Mouse (Mus musculus): ENCODE data around the gene Asb8. TPM values are rescaled to one million over a fixed set of nuclear protein-coding genes. Genes with fewer than 3 reads are reported as not detected.

The Asb8 gene
- polyA plus RNA-seq, 1 experiment from 2014 or later, result 109 TPM

- Histone ChIP-seq H3K4me1 (ENCODE audit: control insufficient read depth in 2 of 2, insufficient read depth in 2 of 2, low read length in 2 of 2) (peaks cover 5 to 38% of the 10 kb centered on the region in 2 experiments; a peak in 3 of 4 replicates), H3K9me3 (ENCODE audit: control insufficient read depth, low read length) (no peaks in the 10 kb centered on the region), H3K27ac (replicated peaks in 1 of 2; ENCODE audit: control insufficient read depth in 1 of 2, insufficient read depth in 1 of 2, low read depth in 2 of 2, low read length in 2 of 2) (peak overlapping the region in 1 of 2 experiments; percentile 24; a peak in 1 of 4 replicates), H3K36me3 (ENCODE audit: control insufficient read depth, insufficient read depth, low read length) (peaks cover 60% of the 10 kb centered on the region), H3K4me2 (ENCODE audit: low read length) (no peak overlapping the region), H3K9ac (ENCODE audit: low read length) (no peak overlapping the region), H3K4me3 (ENCODE audit: control insufficient read depth in 1 of 2, insufficient read depth in 1 of 2, low read depth in 1 of 2, low read length in 2 of 2) (no peak overlapping the region), H3K27me3 (ENCODE audit: control insufficient read depth, insufficient read depth, low read length) (no peaks in the 10 kb centered on the region)
- no peak for ATAC-seq (ENCODE audit: insufficient number of reproducible peaks, insufficient read depth, low FRiP score, low read depth)
- 79% methylated on average over 10 of the region's 10 CpGs for WGBS
These were observed 50.3 kb downstream of the Asb8 start for GRCm38 (mm10) chr15:98114852-98115778.

GRCm38 (mm10) chr15:98114098-98114851, 51.1 kb downstream of the Asb8 start:
- peak overlapping the region in 1 of 2 experiments; percentile 24; a peak in 1 of 4 replicates for H3K27ac ChIP-seq (replicated peaks in 1 of 2; ENCODE audit: control insufficient read depth in 1 of 2, insufficient read depth in 1 of 2, low read depth in 2 of 2, low read length in 2 of 2)
- no peaks in the 10 kb centered on the region for H3K27me3 ChIP-seq (ENCODE audit: control insufficient read depth, insufficient read depth, low read length)
- H3K36me3 ChIP-seq (ENCODE audit: control insufficient read depth, insufficient read depth, low read length), result peaks cover 51% of the 10 kb centered on the region
- H3K4me3 ChIP-seq (ENCODE audit: control insufficient read depth in 1 of 2, insufficient read depth in 1 of 2, low read depth in 1 of 2, low read length in 2 of 2), result no peak overlapping the region
- H3K4me1 ChIP-seq (ENCODE audit: control insufficient read depth in 2 of 2, insufficient read depth in 2 of 2, low read length in 2 of 2), result peaks cover 9 to 44% of the 10 kb centered on the region in 2 experiments; a peak in 3 of 4 replicates
- H3K4me2 ChIP-seq (ENCODE audit: low read length), result no peak overlapping the region
- 82% methylated on average over 10 of the region's 10 CpGs for WGBS
- no peak for ATAC-seq (ENCODE audit: insufficient number of reproducible peaks, insufficient read depth, low FRiP score, low read depth)
- no peak overlapping the region for H3K9ac ChIP-seq (ENCODE audit: low read length)
- no peaks in the 10 kb centered on the region for H3K9me3 ChIP-seq (ENCODE audit: control insufficient read depth, low read length)

GRCm38 (mm10) chr15:98111791-98112190, 53.6 kb downstream of the Asb8 start:
- peaks cover 29% of the 10 kb centered on the region for H3K36me3 ChIP-seq (ENCODE audit: control insufficient read depth, insufficient read depth, low read length)
- no peaks in the 10 kb centered on the region for H3K9me3 ChIP-seq (ENCODE audit: control insufficient read depth, low read length)
- peak overlapping the region in 1 of 2 experiments; percentile 29; a peak in 1 of 4 replicates for H3K27ac ChIP-seq (replicated peaks in 1 of 2; ENCODE audit: control insufficient read depth in 1 of 2, insufficient read depth in 1 of 2, low read depth in 2 of 2, low read length in 2 of 2)
- H3K4me3 ChIP-seq (ENCODE audit: control insufficient read depth in 1 of 2, insufficient read depth in 1 of 2, low read depth in 1 of 2, low read length in 2 of 2), result no peak overlapping the region
- peaks cover 14 to 55% of the 10 kb centered on the region in 2 experiments for H3K4me1 ChIP-seq (ENCODE audit: control insufficient read depth in 2 of 2, insufficient read depth in 2 of 2, low read length in 2 of 2)
- ATAC-seq (ENCODE audit: insufficient number of reproducible peaks, insufficient read depth, low FRiP score, low read depth), result peak; percentile 47
- no peak overlapping the region for H3K9ac ChIP-seq (ENCODE audit: low read length)
- WGBS, result 50% methylated on average over 5 of the region's 5 CpGs
- 0 out of 2 replicates have a peak overlapping the region, but pooled peaks have one; percentile 17 for H3K4me2 ChIP-seq (ENCODE audit: low read length)
- no peaks in the 10 kb centered on the region for H3K27me3 ChIP-seq (ENCODE audit: control insufficient read depth, insufficient read depth, low read length)

- peaks cover 13% of the 10 kb centered on the region for H3K36me3 ChIP-seq (ENCODE audit: control insufficient read depth, insufficient read depth, low read length)
- H3K9ac ChIP-seq (ENCODE audit: low read length), result peak overlapping the region; percentile 90
- peak overlapping the region; percentile 78 for H3K4me2 ChIP-seq (ENCODE audit: low read length)
- ATAC-seq (ENCODE audit: insufficient number of reproducible peaks, insufficient read depth, low FRiP score, low read depth), result peak; percentile 82
- H3K9me3 ChIP-seq (ENCODE audit: control insufficient read depth, low read length), result no peaks in the 10 kb centered on the region
- 1% methylated on average over 36 of the region's 37 CpGs for WGBS
- H3K4me1 ChIP-seq (ENCODE audit: control insufficient read depth in 2 of 2, insufficient read depth in 2 of 2, low read length in 2 of 2), result peaks cover 12 to 37% of the 10 kb centered on the region in 2 experiments
- 0 out of 2 replicates have a peak, but pooled peaks cover 5% of the 10 kb centered on the region for H3K27me3 ChIP-seq (ENCODE audit: control insufficient read depth, insufficient read depth, low read length)
- H3K27ac ChIP-seq (replicated peaks in 1 of 2; ENCODE audit: control insufficient read depth in 1 of 2, insufficient read depth in 1 of 2, low read depth in 2 of 2, low read length in 2 of 2), result peak overlapping the region; percentile 82 to 84
- peak overlapping the region; percentile 81 to 82 for H3K4me3 ChIP-seq (ENCODE audit: control insufficient read depth in 1 of 2, insufficient read depth in 1 of 2, low read depth in 1 of 2, low read length in 2 of 2)
These were observed 56.9 kb downstream of the Asb8 start for GRCm38 (mm10) chr15:98108297-98109152.

- Histone ChIP-seq H3K27me3 (ENCODE audit: control insufficient read depth, insufficient read depth, low read length) (0 out of 2 replicates have a peak, but pooled peaks cover 5% of the 10 kb centered on the region), H3K4me3 (ENCODE audit: control insufficient read depth in 1 of 2, insufficient read depth in 1 of 2, low read depth in 1 of 2, low read length in 2 of 2) (peak overlapping the region; percentile 81 to 82), H3K4me2 (ENCODE audit: low read length) (peak overlapping the region; percentile 78), H3K9me3 (ENCODE audit: control insufficient read depth, low read length) (no peaks in the 10 kb centered on the region), H3K4me1 (ENCODE audit: control insufficient read depth in 2 of 2, insufficient read depth in 2 of 2, low read length in 2 of 2) (peaks cover 12 to 37% of the 10 kb centered on the region in 2 experiments), H3K27ac (replicated peaks in 1 of 2; ENCODE audit: control insufficient read depth in 1 of 2, insufficient read depth in 1 of 2, low read depth in 2 of 2, low read length in 2 of 2) (peak overlapping the region in 1 of 2 experiments; percentile 82; a peak in 1 of 4 replicates), H3K9ac (ENCODE audit: low read length) (peak overlapping the region; percentile 90), H3K36me3 (ENCODE audit: control insufficient read depth, insufficient read depth, low read length) (peaks cover 8% of the 10 kb centered on the region)
- ATAC-seq (ENCODE audit: insufficient number of reproducible peaks, insufficient read depth, low FRiP score, low read depth), result no peak
- 28% methylated on average over 11 of the region's 11 CpGs for WGBS
These were observed 57.6 kb downstream of the Asb8 start for GRCm38 (mm10) chr15:98107703-98108296.

GRCm38 (mm10) chr15:98107230-98107629, 58.2 kb downstream of the Asb8 start:
- 0 out of 2 replicates have a peak, but pooled peaks cover 5% of the 10 kb centered on the region for H3K27me3 ChIP-seq (ENCODE audit: control insufficient read depth, insufficient read depth, low read length)
- peaks cover 12 to 37% of the 10 kb centered on the region in 2 experiments for H3K4me1 ChIP-seq (ENCODE audit: control insufficient read depth in 2 of 2, insufficient read depth in 2 of 2, low read length in 2 of 2)
- H3K4me3 ChIP-seq (ENCODE audit: control insufficient read depth in 1 of 2, insufficient read depth in 1 of 2, low read depth in 1 of 2, low read length in 2 of 2), result no peak overlapping the region
- H3K27ac ChIP-seq (replicated peaks in 1 of 2; ENCODE audit: control insufficient read depth in 1 of 2, insufficient read depth in 1 of 2, low read depth in 2 of 2, low read length in 2 of 2), result no peak overlapping the region
- 76% methylated on average over 6 of the region's 6 CpGs for WGBS
- no peak for ATAC-seq (ENCODE audit: insufficient number of reproducible peaks, insufficient read depth, low FRiP score, low read depth)
- peak overlapping the region; percentile 78; the same call in 1 of the 2 replicates for H3K4me2 ChIP-seq (ENCODE audit: low read length)
- H3K9me3 ChIP-seq (ENCODE audit: control insufficient read depth, low read length), result no peaks in the 10 kb centered on the region
- peaks cover 3% of the 10 kb centered on the region for H3K36me3 ChIP-seq (ENCODE audit: control insufficient read depth, insufficient read depth, low read length)
- H3K9ac ChIP-seq (ENCODE audit: low read length), result 0 out of 2 replicates have a peak overlapping the region, but pooled peaks have one; percentile 90

Data from heart, embryonic 14.5 days (tissue).